Mouse (Mus musculus): ENCODE measurements at regions not wholly inside any gene's neighbourhood (a gene's known extent, or its start where the extent isn't known, plus 50 kb on each side); places are given as distances from the start of the nearest gene placed in this dataset.

DNA sequence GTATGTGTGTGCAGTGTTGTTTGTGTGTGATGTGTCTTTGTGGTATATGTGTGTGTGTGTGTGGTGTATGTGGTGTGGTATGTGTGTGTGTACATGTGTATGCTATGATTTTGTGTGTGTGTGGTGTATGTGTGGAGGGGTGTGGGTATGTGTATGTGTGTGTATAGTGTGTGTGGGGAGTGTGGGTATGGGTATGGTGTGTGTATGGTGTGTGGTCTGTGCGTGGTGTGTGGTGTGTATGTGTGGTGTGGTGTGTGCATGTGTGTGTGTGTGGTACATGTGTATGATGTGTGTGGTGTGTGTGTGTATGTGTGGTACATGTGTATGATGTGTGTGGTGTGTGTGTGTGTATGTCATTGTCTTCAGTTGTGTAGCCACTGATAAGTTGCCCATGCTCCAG, 247.8 kb upstream of the Sp4 start:
- no peak for DNase-seq (ENCODE audit: low spot score)

- DNase-seq (ENCODE audit: low spot score), result no peak
Observed at GRCm38 (mm10) chr12:118540336-118540735, 239.1 kb upstream of the Sp4 start.

DNA sequence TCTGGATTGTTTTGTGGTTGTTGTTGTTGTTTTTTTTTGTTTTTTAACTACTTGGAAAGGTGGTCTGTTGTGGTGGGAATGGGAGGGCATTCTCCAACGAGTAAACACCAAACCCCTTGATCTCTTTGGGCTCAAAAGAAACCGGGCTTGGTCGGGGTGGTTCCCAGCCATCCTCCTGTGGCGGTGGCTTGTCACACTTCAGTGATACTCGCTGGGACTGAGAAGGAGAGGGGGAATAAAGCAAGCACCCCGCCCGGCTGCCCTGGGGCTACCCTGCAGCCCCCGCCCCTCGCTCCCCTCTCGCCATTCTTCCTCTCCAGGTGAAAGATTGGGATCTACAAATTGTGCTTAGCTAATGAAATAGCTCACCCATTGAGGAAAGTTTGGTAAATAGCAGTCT, 229.3 kb upstream of the Sp4 start:
- no peak for DNase-seq (ENCODE audit: low spot score)

DNA sequence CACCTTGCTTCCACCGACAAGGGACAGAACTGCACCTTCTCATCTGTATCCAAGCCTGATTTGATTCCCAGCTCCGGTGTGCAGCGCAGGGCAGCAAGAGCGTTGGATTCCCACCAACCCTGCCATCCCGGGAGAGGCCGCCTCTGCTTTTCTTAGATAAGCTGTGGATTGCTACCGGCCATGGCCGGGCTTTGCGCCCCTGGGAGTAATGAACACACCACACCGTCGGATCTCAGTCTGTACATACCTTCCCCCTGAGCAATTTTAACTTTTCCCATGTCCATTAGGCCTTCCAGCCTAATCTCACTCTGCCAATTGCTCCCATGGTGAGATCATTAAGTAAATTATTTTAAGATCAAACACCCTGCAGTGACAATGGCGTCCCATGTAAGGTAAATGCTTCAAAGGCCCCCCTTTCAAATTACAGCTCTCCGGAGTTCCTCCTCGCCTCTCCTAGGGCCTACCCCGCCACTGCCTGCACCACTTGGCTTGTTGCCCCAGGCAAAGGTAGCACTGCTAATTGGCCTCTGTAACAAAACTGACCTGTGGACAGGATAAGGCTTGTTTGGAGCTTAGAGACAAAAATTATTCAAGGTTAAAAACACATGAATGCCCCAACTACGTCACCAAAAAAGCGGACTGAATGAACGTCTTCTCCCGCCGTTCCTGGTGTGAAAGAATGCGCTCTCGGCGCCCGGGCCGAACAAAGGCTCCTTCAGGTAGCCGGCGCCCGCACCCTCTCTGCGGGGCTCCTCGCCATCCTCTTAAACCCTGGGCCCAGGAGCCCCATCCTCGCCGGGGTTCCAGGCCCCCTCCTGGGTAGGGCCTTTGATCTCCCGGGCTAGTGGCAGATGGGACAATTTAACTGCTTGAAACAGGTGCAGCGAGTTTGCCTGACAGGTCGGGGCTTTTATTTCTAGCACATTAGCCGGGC, 228.5 kb upstream of the Sp4 start:
- no peak for DNase-seq (ENCODE audit: low spot score)

DNA sequence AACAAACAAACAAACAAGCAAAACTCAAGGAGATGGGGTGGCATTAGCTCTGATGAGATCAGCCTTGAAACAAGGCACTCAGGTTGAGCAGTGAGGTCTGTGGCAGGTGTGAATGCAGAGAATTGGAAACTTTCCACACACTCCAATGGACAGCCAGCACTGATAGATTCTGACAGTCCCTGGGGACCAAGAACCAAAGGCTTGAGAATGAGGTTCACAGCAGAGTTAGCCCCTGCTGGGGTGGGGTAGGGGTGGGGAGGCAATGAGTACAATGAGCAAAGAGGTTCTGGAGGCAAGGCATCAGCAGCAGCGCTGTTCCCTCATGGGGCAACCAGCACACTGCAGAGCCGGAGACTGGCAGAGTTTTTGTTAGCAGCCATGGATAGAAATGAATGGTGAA, 220.5 kb upstream of the Sp4 start:
- no peak for DNase-seq (ENCODE audit: low spot score)

DNA sequence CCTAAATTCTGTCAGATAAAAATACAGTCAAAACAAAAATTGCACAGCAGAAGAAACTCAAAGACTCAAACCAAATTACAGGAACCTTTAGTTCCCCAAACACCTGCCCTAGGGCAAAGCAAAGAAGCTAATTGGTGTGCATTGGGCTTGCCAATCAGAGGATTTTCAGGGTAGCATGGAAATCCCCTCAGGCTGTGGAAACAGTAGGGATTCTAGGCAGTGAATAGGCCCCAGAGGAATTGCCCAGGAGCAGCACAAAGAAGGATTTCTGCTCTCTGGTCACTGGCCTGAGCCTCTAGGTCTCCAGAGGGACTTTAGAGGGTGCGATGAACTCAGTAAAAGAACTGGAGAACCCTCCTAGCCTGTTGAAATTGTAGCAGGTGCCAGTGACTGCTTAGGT, 220.1 kb upstream of the Sp4 start:
- DNase-seq (ENCODE audit: low spot score), result no peak

GRCm38 (mm10) chr12:118519801-118520327, 218.6 kb upstream of the Sp4 start:
- DNase-seq (ENCODE audit: low spot score), result no peak

DNA sequence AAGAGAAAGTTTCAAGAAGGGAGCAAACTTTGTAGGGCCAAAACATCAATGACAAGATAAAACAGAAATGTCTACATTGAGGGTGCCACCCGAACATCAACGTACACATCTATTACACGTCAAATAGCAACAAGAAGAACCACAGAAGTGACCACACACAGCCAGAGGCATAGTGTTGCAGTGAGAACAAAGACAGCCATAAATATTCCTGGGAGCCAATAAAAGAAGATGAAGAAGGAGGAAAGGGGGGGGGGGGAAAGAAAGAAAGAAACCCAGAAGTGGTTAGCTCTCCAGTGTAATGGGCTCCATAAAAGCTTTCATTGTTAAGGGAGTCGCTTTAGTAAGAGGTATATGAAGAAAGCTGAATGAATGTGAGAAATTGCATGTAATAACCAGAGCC, 209.7 kb upstream of the Sp4 start:
- no peak for DNase-seq (ENCODE audit: low spot score)

DNA sequence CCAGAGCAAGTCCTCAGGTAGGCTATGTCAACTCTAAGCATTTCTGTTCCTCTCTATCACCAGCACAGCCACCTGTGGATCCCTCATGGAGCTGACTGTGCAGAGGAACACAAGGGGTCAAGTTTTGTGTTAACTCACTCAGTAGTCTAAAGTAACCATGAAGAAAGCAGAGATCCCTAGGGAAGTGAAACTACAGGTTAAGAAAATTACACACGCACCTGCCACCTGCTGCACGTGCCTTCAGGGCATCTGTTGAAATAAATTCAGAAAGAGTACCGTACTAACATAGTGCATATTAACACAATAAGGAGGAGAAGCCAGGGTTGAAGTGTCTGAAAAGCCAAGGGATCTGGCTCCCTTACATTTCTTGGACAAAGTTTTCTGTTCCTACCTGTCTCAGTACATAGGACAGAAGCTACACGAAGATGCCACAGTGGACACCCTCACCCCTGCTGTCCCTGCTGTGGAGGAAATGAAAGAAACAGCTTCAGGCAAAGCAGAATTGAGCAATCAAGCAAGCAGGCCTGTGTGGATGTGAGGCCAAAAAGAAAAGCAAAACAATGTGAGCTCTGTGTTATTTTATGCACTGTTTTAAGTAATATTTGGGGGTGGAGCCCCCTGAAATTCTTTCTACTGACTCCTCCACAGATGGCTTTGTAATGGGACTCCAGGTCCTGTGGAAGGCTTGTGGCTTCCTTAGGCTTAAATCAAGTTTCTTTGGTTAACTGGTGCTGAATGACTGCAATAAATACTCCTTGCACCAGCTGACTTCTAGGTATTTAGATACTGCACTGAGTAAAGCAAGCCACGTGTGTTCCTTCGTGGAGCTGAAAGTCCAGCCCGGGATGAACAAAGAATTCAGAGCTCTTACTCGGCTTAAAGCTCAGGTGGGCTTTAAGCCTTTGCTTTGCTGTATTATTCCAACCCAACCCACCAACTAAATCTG, 208.0 kb upstream of the Sp4 start:
- no peak for DNase-seq (ENCODE audit: low spot score)

GRCm38 (mm10) chr12:118500392-118500791, 199.2 kb upstream of the Sp4 start:
- DNase-seq (ENCODE audit: low spot score), result no peak

DNA sequence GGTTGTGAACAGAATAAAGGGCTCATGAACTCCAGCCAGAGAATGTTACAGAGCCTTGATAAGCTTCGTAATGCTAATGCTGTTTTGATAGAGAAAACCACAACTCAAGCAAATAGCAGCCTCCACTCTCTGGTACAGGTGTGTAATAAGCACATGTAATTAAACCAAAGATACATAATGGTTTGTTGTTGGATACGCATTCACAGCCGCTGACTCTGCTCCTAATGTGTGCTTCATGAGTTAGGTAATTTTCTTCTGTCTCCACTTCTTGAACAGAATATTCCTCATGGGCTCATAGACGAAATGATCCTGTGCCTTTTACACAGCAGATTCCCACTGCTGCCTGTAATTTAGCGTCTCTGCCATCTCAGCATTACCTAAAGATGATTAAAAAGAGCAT, 186.8 kb upstream of the Sp4 start:
- DNase-seq (ENCODE audit: low spot score), result no peak

GRCm38 (mm10) chr12:118486434-118486833, 185.2 kb upstream of the Sp4 start:
- no peak for DNase-seq (ENCODE audit: low spot score)

GRCm38 (mm10) chr12:118481347-118481746, 180.1 kb upstream of the Sp4 start:
- no peak for DNase-seq (ENCODE audit: low spot score)

DNA sequence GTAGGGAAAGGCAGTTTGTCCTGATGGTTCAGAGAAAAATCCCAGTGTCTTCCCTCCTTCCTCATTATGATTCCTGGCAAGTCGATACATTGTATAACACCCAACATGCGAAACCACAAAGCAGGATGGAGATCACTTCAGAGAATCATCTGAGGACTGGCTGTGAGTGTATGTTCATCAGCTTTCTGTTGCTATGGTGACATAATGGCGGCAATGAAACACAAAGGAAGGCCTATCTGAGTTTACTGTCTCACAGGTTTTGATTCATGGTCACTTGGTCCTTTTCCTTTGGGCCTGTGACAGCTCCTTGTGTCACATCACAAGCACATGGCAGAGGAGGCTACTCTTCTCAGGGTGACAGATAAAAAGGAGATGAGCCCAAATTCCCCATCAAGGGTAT, 173.5 kb upstream of the Sp4 start:
- DNase-seq (ENCODE audit: low spot score), result no peak

DNA sequence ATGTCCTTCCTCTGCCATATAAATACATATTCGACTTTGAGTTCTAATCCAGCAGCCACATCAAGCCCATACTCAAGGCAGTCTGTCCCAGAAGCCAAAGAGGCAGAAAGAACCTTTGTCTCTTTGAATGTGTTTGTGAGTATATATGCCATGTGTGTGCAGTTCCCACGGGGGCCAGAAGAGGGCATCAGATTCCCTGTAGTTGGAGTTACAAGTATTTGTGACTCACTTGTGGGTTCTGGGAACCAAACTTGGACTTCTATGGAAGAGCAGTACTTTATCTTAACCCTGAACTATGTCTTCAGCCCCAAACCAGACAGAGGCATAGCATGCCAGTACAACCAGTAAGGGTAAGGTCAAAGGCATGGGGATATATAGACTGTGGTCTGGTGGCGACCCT, 165.6 kb upstream of the Sp4 start:
- no peak for DNase-seq (ENCODE audit: low spot score)

- DNase-seq (ENCODE audit: low spot score), result peak; percentile 64
Observed at GRCm38 (mm10) chr12:118457493-118458408, 156.5 kb upstream of the Sp4 start.

DNA sequence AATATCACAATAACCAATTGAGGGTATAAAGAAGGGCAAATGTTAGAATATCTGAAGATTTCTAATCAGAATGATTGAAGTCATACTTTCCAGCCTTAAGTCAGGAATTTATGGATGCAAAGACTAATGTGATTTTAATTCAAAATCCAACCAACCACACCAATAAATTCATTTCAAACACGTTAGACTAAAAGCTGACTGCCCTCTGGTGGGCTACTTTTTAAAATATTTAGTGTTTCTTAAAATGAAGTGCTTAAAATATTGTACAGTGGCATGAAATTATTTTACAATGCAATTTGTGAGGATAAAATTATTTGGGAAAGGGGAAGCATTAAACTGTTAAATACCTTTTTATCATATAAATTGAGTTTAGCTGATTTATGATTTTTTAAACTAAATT, 154.4 kb upstream of the Sp4 start:
- DNase-seq (ENCODE audit: low spot score), result no peak

- no peak for DNase-seq (ENCODE audit: low spot score)
Observed at GRCm38 (mm10) chr12:118439626-118440025, 138.4 kb upstream of the Sp4 start.

DNA sequence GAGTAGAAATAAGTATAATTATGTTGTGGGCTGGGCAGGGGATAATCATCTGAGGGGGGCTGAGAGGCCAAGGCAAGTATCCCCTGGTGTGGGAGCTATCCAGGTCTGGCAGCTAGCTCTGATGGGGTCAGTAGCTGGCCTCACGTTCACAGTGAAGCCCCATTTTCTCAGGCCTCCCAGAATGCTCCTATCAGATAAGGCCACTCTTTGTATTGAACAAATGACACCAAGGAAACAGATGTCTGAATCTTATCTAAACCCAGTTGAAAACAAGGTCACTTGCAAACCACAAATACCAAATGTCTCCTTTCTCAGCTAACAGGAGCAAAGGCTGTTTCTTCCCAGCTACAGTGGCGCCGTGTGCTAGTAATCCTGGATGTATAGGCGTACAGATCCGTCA, 137.6 kb upstream of the Sp4 start:
- DNase-seq (ENCODE audit: low spot score), result no peak

- no peak for DNase-seq (ENCODE audit: low spot score)
Observed at GRCm38 (mm10) chr12:118432703-118433102, 131.5 kb upstream of the Sp4 start.

DNA sequence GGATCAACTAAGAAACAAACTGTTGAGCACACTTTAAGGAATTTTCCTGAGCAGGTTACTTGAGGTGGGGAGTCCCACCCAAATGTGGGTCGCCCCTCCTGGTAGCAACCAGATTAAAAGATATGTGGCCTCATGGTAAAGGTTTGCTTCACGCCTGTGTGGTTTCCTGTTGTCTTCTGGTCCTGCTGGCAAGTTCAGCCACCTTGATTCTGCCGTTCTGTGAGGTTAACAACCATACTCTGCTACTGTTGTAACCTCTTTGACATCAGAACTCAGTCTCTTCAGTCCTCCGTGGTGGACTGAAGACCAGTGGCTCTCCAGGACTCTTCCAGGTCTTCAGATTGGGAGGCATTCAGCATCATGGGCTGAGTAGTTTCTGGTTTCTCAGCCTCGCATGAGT, 127.1 kb upstream of the Sp4 start:
- DNase-seq (ENCODE audit: low spot score), result no peak

GRCm38 (mm10) chr12:118415956-118416355, 114.7 kb upstream of the Sp4 start:
- DNase-seq (ENCODE audit: low spot score), result no peak
